8 mouse cellular contexts compared by ENCODE assay signal in genomic region chr1:106796987-106797779, GRCm38 (mm10). TPM values are rescaled to one million over a fixed set of nuclear protein-coding genes. Genes with fewer than 3 reads are reported as not detected.
DNase-seq lines count a peak whose midpoint lies in the region; ATAC-seq and TF ChIP-seq lines count a peak whose summit lies in the region.

No protein-coding gene starts in this region.

- peak overlapping the region; percentile 96; the same call in 1 of the 2 replicates for H3K9ac ChIP-seq in forebrain, postnatal 0 days
- 0 out of 2 replicates have a peak overlapping the region, but pooled peaks have one; percentile 97 for H3K9ac ChIP-seq in liver, postnatal 0 days (replicated peaks)

- peaks cover 8% of the 10 kb centered on the region; the same call in 1 of the 2 replicates for H3K36me3 ChIP-seq in E14TG2a.4 (ENCODE audit: insufficient read depth, low read length)
- H3K36me3 ChIP-seq in forebrain, postnatal 0 days (ENCODE audit: insufficient read depth), result no peaks in the 10 kb centered on the region; the same call in 1 of the 2 replicates
- no peaks in the 10 kb centered on the region for H3K36me3 ChIP-seq in liver, postnatal 0 days (replicated peaks; ENCODE audit: insufficient read depth, low read length)

- peak overlapping the region; percentile 68 for H3K4me2 ChIP-seq in forebrain, postnatal 0 days (ENCODE audit: low read depth)
- H3K4me2 ChIP-seq in liver, postnatal 0 days (ENCODE audit: low read depth, low read length), result peak overlapping the region; percentile 64

- H3K4me1 ChIP-seq in E14TG2a.4 (replicated peaks; ENCODE audit: low read depth, low read length), result peaks cover 25% of the 10 kb centered on the region
- H3K4me1 ChIP-seq in forebrain, postnatal 0 days (ENCODE audit: insufficient read depth), result peaks cover 9% of the 10 kb centered on the region
- H3K4me1 ChIP-seq in liver, postnatal 0 days (ENCODE audit: insufficient read depth), result 0 out of 2 replicates have a peak, but pooled peaks cover 4% of the 10 kb centered on the region

- peaks cover 3% of the 10 kb centered on the region; the same call in 1 of the 2 replicates for H3K9me3 ChIP-seq in E14TG2a.4 (ENCODE audit: low read length)
- no peaks in the 10 kb centered on the region for H3K9me3 ChIP-seq in forebrain, postnatal 0 days (ENCODE audit: low read length)
- no peaks in the 10 kb centered on the region for H3K9me3 ChIP-seq in liver, postnatal 0 days (ENCODE audit: low read length)

- TF ChIP-seq CTCF in E14TG2a.4 (conservative IDR thresholded peaks at IDR 0.05; ENCODE audit: low read length), result no peak
- TF ChIP-seq CTCF in forebrain, postnatal 0 days (IDR thresholded peaks at IDR 0.05; ENCODE audit: low read depth), result no peak
- TF ChIP-seq CTCF in liver, postnatal 0 days (IDR thresholded peaks at IDR 0.05; ENCODE audit: low read depth), result no peak

- DNase-seq in cerebellum, adult 8-10 months, result peak; percentile 4
- DNase-seq in cerebellum, postnatal 25 days, result no peak
- no peak for DNase-seq in forebrain, postnatal 0 days
- DNase-seq in liver, postnatal 0 days, result no peak
- no peak for DNase-seq in thymus, postnatal 4 days
- DNase-seq in embryo, embryonic 11 days, result no peak
- no peak for DNase-seq in left cerebral cortex, postnatal 36 days (ENCODE audit: low spot score in 2 of 2)

- peak overlapping the region; percentile 97 for H3K4me3 ChIP-seq in E14TG2a.4 (replicated peaks; ENCODE audit: low read length)
- peak overlapping the region; percentile 92 for H3K4me3 ChIP-seq in forebrain, postnatal 0 days (ENCODE audit: low read depth, low read length)
- peak overlapping the region; percentile 93 for H3K4me3 ChIP-seq in liver, postnatal 0 days (ENCODE audit: low read depth, low read length)

- WGBS in forebrain, postnatal 0 days, result 66% methylated on average over 7 of the region's 7 CpGs
- 57% methylated on average over 7 of the region's 7 CpGs for WGBS in liver, postnatal 0 days (ENCODE audit: insufficient replicate concordance)

- H3K27ac ChIP-seq in forebrain, postnatal 0 days (ENCODE audit: low read depth, low read length), result no peak overlapping the region
- H3K27ac ChIP-seq in liver, postnatal 0 days (ENCODE audit: low read depth), result 0 out of 2 replicates have a peak overlapping the region, but pooled peaks have one; percentile 94

- 0 out of 2 replicates have a peak, but pooled peaks have one; percentile 12 for ATAC-seq in forebrain, postnatal 0 days
- ATAC-seq in liver, postnatal 0 days, result no peak

- H3K27me3 ChIP-seq in E14TG2a.4 (ENCODE audit: insufficient read depth, low read length), result no peaks in the 10 kb centered on the region
- no peaks in the 10 kb centered on the region for H3K27me3 ChIP-seq in forebrain, postnatal 0 days (ENCODE audit: insufficient read depth, low read length)
- no peaks in the 10 kb centered on the region for H3K27me3 ChIP-seq in liver, postnatal 0 days (ENCODE audit: insufficient read depth, low read length)

- no peak for TF ChIP-seq EP300 in liver, postnatal 0 days (IDR thresholded peaks at IDR 0.05; ENCODE audit: low read depth)

- intact Hi-C loops in left cerebral cortex, postnatal 36 days (cut with DNase I), result loop anchor here (2.0 to 5.0 kb wide), 2 partner anchors 38 to 85 kb away; partner anchors contain the start of gene Kdsr

RNA-seq across cellular contexts. Expression of gene Vps4b, which starts 0.7 kb away (rescaled TPM):
- total RNA-seq in forebrain, postnatal 0 days (2014; rRNA removed), result 30.8 and 31.5 TPM in 2 replicates
- 20.2 and 27.7 TPM in 2 replicates for polyA plus RNA-seq in forebrain, postnatal 0 days (2015; fragmentation: Nextera tagmentation; extraction: Ambion mirVana)
- 20.2 and 22.7 TPM in 2 replicates for polyA plus RNA-seq in liver, postnatal 0 days (2015; fragmentation: Nextera tagmentation; extraction: Ambion mirVana)
- 10 to 100 TPM; 48.4 to 60.7 TPM for total RNA-seq in left cerebral cortex, postnatal 36 days (2021)

RNA-seq across cellular contexts. Expression of gene Kdsr, which starts 37.7 kb away (rescaled TPM):
- total RNA-seq in forebrain, postnatal 0 days (2014; rRNA removed), result 11.8 and 15.8 TPM in 2 replicates
- polyA plus RNA-seq in forebrain, postnatal 0 days (2015; fragmentation: Nextera tagmentation; extraction: Ambion mirVana), result 13.4 and 17.8 TPM in 2 replicates
- 7.3 and 8.0 TPM in 2 replicates for polyA plus RNA-seq in liver, postnatal 0 days (2015; fragmentation: Nextera tagmentation; extraction: Ambion mirVana)
- total RNA-seq in left cerebral cortex, postnatal 36 days (2021), result 10 to 100 TPM; 24.4 to 29.9 TPM
